Mouse (Mus musculus) CD4-positive, CD25-positive, alpha-beta regulatory T cell, adult 4 months (primary cell): ENCODE results near the gene Vmn1r52. TPM values are rescaled to one million over a fixed set of nuclear protein-coding genes. Genes with fewer than 3 reads are reported as not detected.
"Not testable (repeated sequence)": the region's sequence is repeated elsewhere in the genome, so short reads cannot be mapped to it uniquely, and the experiment has no call there.

Source experiments
- ATAC-seq: one replicate; pipeline ENCODE4 v1.8.0; 2017
- polyA plus RNA-seq, 2 experiments: library from polyadenylated mRNA; unstranded; fragments of 100-300 nt; shearing (Covaris generic); gene quantifications; one replicate each; pipeline ENCODE4 v1.2.1; 2017

Gene Vmn1r52
- polyA plus RNA-seq, result not detected

GRCm38 (mm10) chr6:90174508-90174907, at the start of gene Vmn1r52:
Vmn1r52 (plus strand) TSS chr6:90174808.
- no peak for ATAC-seq

GRCm38 (mm10) chr6:90160139-90160538, 14.5 kb upstream of the Vmn1r52 start:
- no peak for ATAC-seq

GRCm38 (mm10) chr6:90202493-90202892, 27.9 kb downstream of the Vmn1r52 start, which contains the start of gene V1ra8:
V1ra8 (plus strand) TSS chr6:90202793.
- ATAC-seq, result not testable (repeated sequence)

- no peak for ATAC-seq
Measured at GRCm38 (mm10) chr6:90224338-90224737, 49.7 kb downstream of the Vmn1r52 start, which contains the start of gene Vmn1r53. Vmn1r53 (minus strand) TSS chr6:90224438.

Other genes starting within 250 kb of the Vmn1r52 start
- gene Vmn1r45, start 234.2 kb upstream of the Vmn1r52 start, polyA plus RNA-seq, result not detected
- under 1 TPM in 1 of 2 experiments, not detected in 1; 0.04 TPM for gene Vmn1r46, start 205.5 kb upstream of the Vmn1r52 start, polyA plus RNA-seq
- not detected for gene Vmn1r47, start 158.7 kb upstream of the Vmn1r52 start, polyA plus RNA-seq
- gene Vmn1r48, start 138.0 kb upstream of the Vmn1r52 start, polyA plus RNA-seq, result not detected
- not detected for gene Vmn1r49, start 96.3 kb upstream of the Vmn1r52 start, polyA plus RNA-seq
- gene Vmn1r50, start 73.4 kb upstream of the Vmn1r52 start, polyA plus RNA-seq, result not detected
- not detected for gene Vmn1r51, start 52.2 kb upstream of the Vmn1r52 start, polyA plus RNA-seq
- not detected for gene V1ra8, start 28.0 kb downstream of the Vmn1r52 start, polyA plus RNA-seq
- gene Vmn1r53, start 49.6 kb downstream of the Vmn1r52 start, polyA plus RNA-seq, result not detected
- gene Vmn1r54, start 71.5 kb downstream of the Vmn1r52 start, polyA plus RNA-seq, result not detected
- gene BC048671, start 126.4 kb downstream of the Vmn1r52 start, polyA plus RNA-seq, result not detected
- not detected for gene Chst13, start 150.4 kb downstream of the Vmn1r52 start, polyA plus RNA-seq
- gene Uroc1, start 158.5 kb downstream of the Vmn1r52 start, polyA plus RNA-seq, result not detected
- 1 to 10 TPM; 5.9 to 6.8 TPM for gene Zxdc, start 194.7 kb downstream of the Vmn1r52 start, polyA plus RNA-seq